10 mouse cellular contexts compared by ENCODE assay signal in the genomic region with DNA sequence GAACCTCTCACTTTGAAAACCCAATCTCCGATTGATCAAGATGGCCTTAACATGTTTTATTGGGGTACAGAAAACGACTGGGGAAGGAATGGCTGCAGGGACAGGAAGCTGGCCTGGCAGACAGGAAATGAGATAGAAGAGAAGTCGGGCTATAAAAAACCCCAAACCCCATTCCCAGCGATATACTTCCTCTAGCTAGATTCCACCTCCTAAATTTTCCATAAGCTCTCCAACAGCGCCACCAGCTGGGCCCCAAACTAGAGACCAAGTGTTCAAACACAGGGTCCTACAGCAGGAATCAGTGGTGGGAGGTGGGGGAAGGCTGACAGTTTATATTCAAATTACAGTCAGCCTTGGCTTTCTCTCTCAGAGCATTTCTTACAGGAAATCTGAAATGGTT. TPM values are rescaled to one million over a fixed set of nuclear protein-coding genes. Genes with fewer than 3 reads are reported as not detected.
A peak's percentile ranks its signal among the peaks of the same experiment; 100 is the strongest.
DNase-seq lines count a peak whose midpoint lies in the region; ATAC-seq lines count a peak whose summit lies in the region.
"Had no signal": no experiment of that assay in that cellular context is flagged by ENCODE, and none has a peak within 500 bp of the region (broad histone marks: within the 10 kb centered on the region; RNA-seq: fewer than 3 reads in every experiment).

No protein-coding gene starts in this region.

- no peak overlapping the region for H3K9ac ChIP-seq in hindbrain, embryonic 12.5 days
- no peak overlapping the region for H3K9ac ChIP-seq in hindbrain, embryonic 14.5 days
- no peak overlapping the region for H3K9ac ChIP-seq in embryonic facial prominence, embryonic 11.5 days (replicated peaks; ENCODE audit: low read length)
- no peak overlapping the region for H3K9ac ChIP-seq in limb, embryonic 12.5 days (replicated peaks)
- H3K9ac ChIP-seq: limb, embryonic 15.5 days; stomach, embryonic 15.5 days had no signal

- H3K4me1 ChIP-seq in hindbrain, embryonic 12.5 days, result 0 out of 2 replicates have a peak, but pooled peaks cover 7% of the 10 kb centered on the region
- H3K4me1 ChIP-seq in hindbrain, embryonic 14.5 days (replicated peaks; ENCODE audit: control insufficient read depth, insufficient read depth, low read length), result no peaks in the 10 kb centered on the region
- H3K4me1 ChIP-seq in embryonic facial prominence, embryonic 11.5 days (ENCODE audit: control insufficient read depth, insufficient read depth, low read length), result no peaks in the 10 kb centered on the region
- no peaks in the 10 kb centered on the region; the same call in 1 of the 2 replicates for H3K4me1 ChIP-seq in limb, embryonic 12.5 days (replicated peaks)
- H3K4me1 ChIP-seq: limb, embryonic 15.5 days; stomach, embryonic 15.5 days had no signal

- DNase-seq in hindbrain, embryonic 14.5 days (ENCODE audit: low spot score), result no peak
- DNase-seq in urinary bladder, postnatal 14 days (ENCODE audit: low spot score), result peak; percentile 14
- no peak for DNase-seq in urinary bladder, postnatal 10 days (ENCODE audit: low spot score)
- peak; percentile 68 for DNase-seq in embryonic facial prominence, embryonic 11.5 days (ENCODE audit: low spot score)
- no peak for DNase-seq in cerebellum, adult 11 months
- no peak for DNase-seq in urinary bladder, adult 18-20 months (ENCODE audit: low spot score in 2 of 2)

- WGBS in hindbrain, embryonic 12.5 days, result 57% methylated on average over 5 of the region's 5 CpGs
- 54% methylated on average over 5 of the region's 5 CpGs for WGBS in hindbrain, embryonic 14.5 days
- 46% methylated on average over 5 of the region's 5 CpGs for WGBS in embryonic facial prominence, embryonic 11.5 days
- 27% methylated on average over 5 of the region's 5 CpGs for WGBS in limb, embryonic 12.5 days

- no peak overlapping the region for H3K27ac ChIP-seq in hindbrain, embryonic 12.5 days
- H3K27ac ChIP-seq in hindbrain, embryonic 14.5 days, result no peak overlapping the region
- peak overlapping the region; percentile 61 for H3K27ac ChIP-seq in embryonic facial prominence, embryonic 11.5 days (replicated peaks; ENCODE audit: low read depth, low read length)
- H3K27ac ChIP-seq in limb, embryonic 12.5 days, result peak overlapping the region; percentile 68; the same call in 1 of the 2 replicates
- H3K27ac ChIP-seq: limb, embryonic 15.5 days; stomach, embryonic 15.5 days had no signal

- H3K27me3 ChIP-seq in hindbrain, embryonic 12.5 days, result no peaks in the 10 kb centered on the region
- H3K27me3 ChIP-seq in hindbrain, embryonic 14.5 days (ENCODE audit: control insufficient read depth, insufficient read depth, low read length), result no peaks in the 10 kb centered on the region
- H3K27me3 ChIP-seq in embryonic facial prominence, embryonic 11.5 days (ENCODE audit: control insufficient read depth, insufficient read depth, low read length), result no peaks in the 10 kb centered on the region
- H3K27me3 ChIP-seq in limb, embryonic 12.5 days, result no peaks in the 10 kb centered on the region
- H3K27me3 ChIP-seq: limb, embryonic 15.5 days; stomach, embryonic 15.5 days had no signal

- no peaks in the 10 kb centered on the region for H3K9me3 ChIP-seq in hindbrain, embryonic 12.5 days (replicated peaks)
- no peaks in the 10 kb centered on the region for H3K9me3 ChIP-seq in hindbrain, embryonic 14.5 days (ENCODE audit: control insufficient read depth, low read length)
- no peaks in the 10 kb centered on the region for H3K9me3 ChIP-seq in embryonic facial prominence, embryonic 11.5 days (replicated peaks; ENCODE audit: control insufficient read depth, low read length)
- H3K9me3 ChIP-seq in limb, embryonic 12.5 days, result no peaks in the 10 kb centered on the region
- H3K9me3 ChIP-seq: limb, embryonic 15.5 days; stomach, embryonic 15.5 days had no signal

- H3K36me3 ChIP-seq in hindbrain, embryonic 12.5 days, result no peaks in the 10 kb centered on the region
- H3K36me3 ChIP-seq in hindbrain, embryonic 14.5 days (replicated peaks; ENCODE audit: control insufficient read depth, insufficient read depth), result no peaks in the 10 kb centered on the region
- H3K36me3 ChIP-seq in embryonic facial prominence, embryonic 11.5 days (replicated peaks; ENCODE audit: control insufficient read depth, insufficient read depth, low read depth, low read length), result no peaks in the 10 kb centered on the region
- H3K36me3 ChIP-seq in limb, embryonic 12.5 days, result peaks cover 8% of the 10 kb centered on the region; the same call in 1 of the 2 replicates
- H3K36me3 ChIP-seq: stomach, embryonic 15.5 days had no signal

- no peak overlapping the region for H3K4me3 ChIP-seq in hindbrain, embryonic 12.5 days
- no peak overlapping the region for H3K4me3 ChIP-seq in hindbrain, embryonic 14.5 days (replicated peaks; ENCODE audit: low read length)
- H3K4me3 ChIP-seq in embryonic facial prominence, embryonic 11.5 days (ENCODE audit: low read depth, low read length), result no peak overlapping the region
- no peak overlapping the region for H3K4me3 ChIP-seq in limb, embryonic 12.5 days (replicated peaks)
- H3K4me3 ChIP-seq: limb, embryonic 15.5 days; stomach, embryonic 15.5 days had no signal

- ATAC-seq in hindbrain, embryonic 12.5 days (ENCODE audit: low FRiP score), result peak; percentile 35; the same call in 1 of the 2 replicates
- no peak for ATAC-seq in hindbrain, embryonic 14.5 days (ENCODE audit: low FRiP score)
- ATAC-seq in embryonic facial prominence, embryonic 11.5 days (replicated peaks; ENCODE audit: insufficient number of reproducible peaks, low FRiP score, low TSS enrichment, low read depth), result no peak
- ATAC-seq in limb, embryonic 12.5 days (ENCODE audit: insufficient number of reproducible peaks, insufficient read depth, low FRiP score, low TSS enrichment, low read depth), result no peak

- no peak overlapping the region for H3K4me2 ChIP-seq in hindbrain, embryonic 12.5 days (replicated peaks)
- no peak overlapping the region for H3K4me2 ChIP-seq in hindbrain, embryonic 14.5 days (replicated peaks)
- no peak overlapping the region for H3K4me2 ChIP-seq in embryonic facial prominence, embryonic 11.5 days (ENCODE audit: low read depth, low read length)
- no peak overlapping the region for H3K4me2 ChIP-seq in limb, embryonic 12.5 days
- H3K4me2 ChIP-seq: limb, embryonic 15.5 days; stomach, embryonic 15.5 days had no signal

RNA-seq across cellular contexts. Expression of a gene that starts 35.8 kb away (rescaled TPM):
- 14.0 and 19.0 TPM in 2 replicates for polyA plus RNA-seq in hindbrain, embryonic 12.5 days (2016; fragmentation: Nextera tagmentation; extraction: Ambion mirVana)
- 8.4 and 8.6 TPM in 2 replicates for polyA plus RNA-seq in hindbrain, embryonic 14.5 days (2014; fragmentation: Nextera tagmentation; extraction: Ambion mirVana)
- 28.6 and 30.7 TPM in 2 replicates for polyA plus RNA-seq in embryonic facial prominence, embryonic 11.5 days (2014; fragmentation: Nextera tagmentation; extraction: Ambion mirVana)
- polyA plus RNA-seq in limb, embryonic 12.5 days (2016; fragmentation: Nextera tagmentation; extraction: Ambion mirVana), result 42.0 and 44.4 TPM in 2 replicates

Comparison
In these comparisons a context has a peak if more than half of its experiments do, and no peak if none do; other contexts are left out.
1. DNase-seq: peak in urinary bladder, postnatal 14 days (single experiment) and embryonic facial prominence, embryonic 11.5 days (single experiment); none in hindbrain, embryonic 14.5 days (single experiment), urinary bladder, postnatal 10 days (single experiment), cerebellum, adult 11 months (single experiment) and urinary bladder, adult 18-20 months (0 of 2).
2. H3K27ac ChIP-seq: peak in embryonic facial prominence, embryonic 11.5 days (single experiment) and limb, embryonic 12.5 days (single experiment); none in hindbrain, embryonic 12.5 days (single experiment) and hindbrain, embryonic 14.5 days (single experiment).